In genomic region chr7:49786618-49787382, GRCm38 (mm10) we compare ENCODE assay signal across 9 mouse cellular contexts. TPM values are rescaled to one million over a fixed set of nuclear protein-coding genes. Genes with fewer than 3 reads are reported as not detected.
A peak's percentile ranks its signal among the peaks of the same experiment; 100 is the strongest.
DNase-seq lines count a peak whose midpoint lies in the region; ATAC-seq and TF ChIP-seq lines count a peak whose summit lies in the region.
"Had no signal": no experiment of that assay in that cellular context is flagged by ENCODE, and none has a peak within 500 bp of the region (broad histone marks: within the 10 kb centered on the region; RNA-seq: fewer than 3 reads in every experiment).

No protein-coding gene starts in this region.

- no peaks in the 10 kb centered on the region for H3K79me2 ChIP-seq in MEL (ENCODE audit: control insufficient read depth, insufficient read depth, low read length, poor library complexity)

- TF ChIP-seq RAD21 in MEL (IDR thresholded peaks at IDR 0.05; ENCODE audit: low read depth, low read length) = peak; percentile 22

- H3K9ac ChIP-seq in MEL (ENCODE audit: control insufficient read depth, low read depth, low read length, poor library complexity, severe bottlenecking) = no peak overlapping the region
- H3K9ac ChIP-seq in midbrain, postnatal 0 days (replicated peaks; ENCODE audit: low read length, poor library complexity, severe bottlenecking) = no peak overlapping the region
- H3K9ac ChIP-seq: liver, embryonic 15.5 days had no signal

- H3K9me3 ChIP-seq in MEL (replicated peaks; ENCODE audit: insufficient read depth, low read length) = no peaks in the 10 kb centered on the region
- no peaks in the 10 kb centered on the region for H3K9me3 ChIP-seq in midbrain, postnatal 0 days (ENCODE audit: low read length)
- H3K9me3 ChIP-seq: liver, embryonic 15.5 days had no signal

- H3K4me3 ChIP-seq in MEL (ENCODE audit: control insufficient read depth in 1 of 2, insufficient read depth in 1 of 2, low read depth in 2 of 2, low read length in 2 of 2) = no peak overlapping the region
- no peak overlapping the region for H3K4me3 ChIP-seq in midbrain, postnatal 0 days (ENCODE audit: low read depth, low read length)
- H3K4me3 ChIP-seq: liver, embryonic 15.5 days had no signal

- WGBS in midbrain, postnatal 0 days = 62% methylated on average over 12 of the region's 12 CpGs

- ATAC-seq in frontal cortex, adult (ENCODE audit: low TSS enrichment) = peak; percentile 59
- no peak for ATAC-seq in midbrain, postnatal 0 days (ENCODE audit: low FRiP score)

- H3K4me1 ChIP-seq in MEL (ENCODE audit: control insufficient read depth in 1 of 2, insufficient read depth in 2 of 2, low read length in 2 of 2) = no peaks in the 10 kb centered on the region
- H3K4me1 ChIP-seq in midbrain, postnatal 0 days (ENCODE audit: insufficient read depth, low read length) = no peaks in the 10 kb centered on the region
- H3K4me1 ChIP-seq: liver, embryonic 15.5 days had no signal

- no peak for TF ChIP-seq POLR2A in MEL (IDR thresholded peaks at IDR 0.05; ENCODE audit: control insufficient read depth in 1 of 2, insufficient read depth in 1 of 2, low read depth in 1 of 2, low read length in 2 of 2, poor library complexity in 1 of 2)

- no peak overlapping the region for H3K27ac ChIP-seq in MEL (ENCODE audit: control insufficient read depth, low read depth, low read length)
- no peak overlapping the region for H3K27ac ChIP-seq in midbrain, postnatal 0 days (ENCODE audit: low read depth, low read length)
- H3K27ac ChIP-seq: liver, embryonic 15.5 days had no signal

- peaks cover 0 to 30% of the 10 kb centered on the region in 2 experiments; a peak in 2 of 4 replicates for H3K36me3 ChIP-seq in MEL (ENCODE audit: control insufficient read depth in 1 of 2, insufficient read depth in 2 of 2, low read length in 2 of 2)
- peaks cover 14% of the 10 kb centered on the region for H3K36me3 ChIP-seq in midbrain, postnatal 0 days (ENCODE audit: insufficient read depth, low read length)

- no peaks in the 10 kb centered on the region for H3K27me3 ChIP-seq in MEL (ENCODE audit: control insufficient read depth in 1 of 2, insufficient read depth in 2 of 2, low read length in 2 of 2)
- no peaks in the 10 kb centered on the region for H3K27me3 ChIP-seq in midbrain, postnatal 0 days (ENCODE audit: insufficient read depth, low read length)
- H3K27me3 ChIP-seq: liver, embryonic 15.5 days had no signal

- no peak for TF ChIP-seq EP300 in MEL (IDR thresholded peaks at IDR 0.05; ENCODE audit: low read depth in 1 of 2, low read length in 2 of 2)

- TF ChIP-seq CTCF in MEL (IDR thresholded peaks at IDR 0.05 in 2 of 3, conservative IDR thresholded peaks at IDR 0.05 in 1 of 3; ENCODE audit: control insufficient read depth in 1 of 3, insufficient read depth in 1 of 3, low read depth in 2 of 3, low read length in 3 of 3, poor library complexity in 1 of 3, severe bottlenecking in 1 of 3) = peak; percentile 67 to 80 (median 72)
- TF ChIP-seq CTCF in midbrain, postnatal 0 days (IDR thresholded peaks at IDR 0.05) = peak; percentile 77

- H3K4me2 ChIP-seq in midbrain, postnatal 0 days (ENCODE audit: low read depth, low read length, poor library complexity, severe bottlenecking) = no peak overlapping the region
- H3K4me2 ChIP-seq: liver, embryonic 15.5 days had no signal

- DNase-seq in layer of hippocampus, postnatal 25 days (ENCODE audit: extremely low spot score in 1 of 2, low spot score in 1 of 2) = peak; percentile 44 to 73
- DNase-seq in layer of hippocampus, adult 11-12 months (ENCODE audit: low spot score) = no peak
- peak; percentile 78 for DNase-seq in MEL (ENCODE audit: low read depth, low spot score)
- peak; percentile 51 for DNase-seq in c-Kit-positive CD71-positive TER-119-positive erythroid progenitor cells, embryonic 14.5 days (ENCODE audit: low spot score)
- DNase-seq in kidney, postnatal 25 days = peak; percentile 71 to 77
- DNase-seq in midbrain, postnatal 0 days (ENCODE audit: low spot score) = peak; percentile 88
- DNase-seq in urinary bladder, postnatal 36 days (ENCODE audit: low spot score in 2 of 2) = peak; percentile 19 to 20

TF ChIP-seq in MEL, 35 proteins besides CTCF, POLR2A, EP300 and RAD21:
- TF ChIP-seq POLR2AphosphoS2 (IDR thresholded peaks at IDR 0.05; ENCODE audit: low read length) (no peak), SMC3 (IDR thresholded peaks at IDR 0.05; ENCODE audit: low read depth, low read length) (peak; percentile 45)
TF ChIP-seq in MEL: peak in this region for 1.

RNA-seq across cellular contexts. Expression of gene Prmt3, which starts 8.7 kb away (rescaled TPM):
- 10 to 100 TPM; 30.4 to 32.5 TPM for total RNA-seq in layer of hippocampus, postnatal 25 days (2021)
- 72.6 and 73.9 TPM in 2 replicates for total RNA-seq in MEL (2012; rRNA removed)
- 10 to 100 TPM; 62.5 to 63.7 TPM for polyA plus RNA-seq in MEL (2012; ENCODE audit: insufficient read depth in 1 of 2, insufficient read length in 2 of 2, low read depth in 1 of 2, low replicate concordance in 2 of 2, missing spikeins in 1 of 2)
- total RNA-seq in midbrain, postnatal 0 days (2014; rRNA removed) = 35.5 and 50.6 TPM in 2 replicates
- 35.9 and 38.1 TPM in 2 replicates for polyA plus RNA-seq in midbrain, postnatal 0 days (2015; fragmentation: Nextera tagmentation; extraction: Ambion mirVana)

RNA-seq across cellular contexts. Expression of gene Htatip2, which starts 27.9 kb away (rescaled TPM):
- total RNA-seq in layer of hippocampus, postnatal 25 days (2021) = 1 to 10 TPM; 9.5 to 9.8 TPM
- total RNA-seq in MEL (2012; rRNA removed) = 22.5 and 32.8 TPM in 2 replicates
- 10 to 100 TPM in 1 of 2 experiments, not detected in 1; 37.8 TPM for polyA plus RNA-seq in MEL (2012; ENCODE audit: insufficient read depth in 1 of 2, insufficient read length in 2 of 2, low read depth in 1 of 2, low replicate concordance in 2 of 2, missing spikeins in 1 of 2)
- 0.38 and 2.4 TPM in 2 replicates for total RNA-seq in midbrain, postnatal 0 days (2014; rRNA removed)
- polyA plus RNA-seq in midbrain, postnatal 0 days (2015; fragmentation: Nextera tagmentation; extraction: Ambion mirVana) = 5.5 and 6.1 TPM in 2 replicates
